Mouse (Mus musculus): Measurements from ENCODE around the gene Scn2b.

DNA sequence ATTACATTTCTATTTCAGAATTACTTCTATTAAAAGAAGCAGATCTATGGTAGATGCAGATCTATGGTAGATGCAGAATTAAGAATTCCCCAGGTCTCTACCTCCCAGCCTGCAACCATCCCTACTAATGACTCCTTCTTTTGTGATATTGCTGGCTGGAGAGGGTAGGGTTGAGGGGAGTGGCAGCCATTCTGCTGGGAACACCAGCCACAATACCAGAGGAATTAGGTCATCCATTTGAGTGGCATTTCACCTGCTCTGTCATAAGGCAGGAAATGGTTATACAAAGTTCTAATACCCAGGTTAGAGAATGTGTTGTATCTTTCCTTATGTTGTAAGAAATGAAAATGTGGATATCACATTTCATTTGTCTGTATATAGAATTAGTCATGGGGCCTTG is 29.5 kb upstream of the Scn2b start:
- no peak for TF ChIP-seq POLR2A (IDR thresholded peaks at IDR 0.05; ENCODE audit: borderline replicate concordance, extremely low read depth, low read depth, low read length)
- TF ChIP-seq CTCF (IDR thresholded peaks at IDR 0.05; ENCODE audit: insufficient read depth, low read length): no peak

Measured in lung, adult 2 months (tissue).